Mouse (Mus musculus) stomach, postnatal 0 days (tissue): ENCODE data around the gene Mdk. TPM values are rescaled to one million over a fixed set of nuclear protein-coding genes. Genes with fewer than 3 reads are reported as not detected.

ENCODE experiments used
- ATAC-seq: fragments of 200-750 bp; cut with Nextera tagmentation; 2 replicates; pipeline ENCODE4 v1.8.0; 2017; ENCODE audit not compliant: low FRiP score, low TSS enrichment
- DNase-seq: peaks from one replicate; pipeline ENCODE4 v3.0.0-alpha.2; 2016; ENCODE audit warnings: low spot score
- H3K27ac ChIP-seq: fragments of 300-500 bp; sonication (generic); replicated peaks from 2 replicates; pipeline ENCODE4 v1.5.1; 2014; ENCODE audit warnings: mild to moderate bottlenecking, control low read depth
- H3K27me3 ChIP-seq: fragments of 300-500 bp; sonication (generic); 2 replicates; pipeline ENCODE4 v1.6.1; 2014; ENCODE audit warnings: low read length; ENCODE audit not compliant: control insufficient read depth, insufficient read depth
- H3K36me3 ChIP-seq: fragments of 300-500 bp; sonication (generic); 2 replicates; pipeline ENCODE4 v1.6.1; 2014; ENCODE audit warnings: low read length, mixed read lengths; ENCODE audit not compliant: control insufficient read depth, insufficient read depth
- H3K4me1 ChIP-seq: fragments of 300-500 bp; sonication (generic); replicated peaks from 2 replicates; pipeline ENCODE4 v1.6.1; 2014; ENCODE audit warnings: antibody characterized with exemption; ENCODE audit not compliant: control insufficient read depth, insufficient read depth
- H3K4me2 ChIP-seq: fragments of 300-500 bp; sonication (generic); replicated peaks from 2 replicates; pipeline ENCODE4 v1.6.1; 2014; ENCODE audit warnings: low read depth, mild to moderate bottlenecking, control low read depth, moderate library complexity
- H3K4me3 ChIP-seq: fragments of 300-500 bp; sonication (generic); 2 replicates; pipeline ENCODE4 v1.5.1; 2014; ENCODE audit warnings: low read depth, low read length, control low read depth
- H3K9ac ChIP-seq: fragments of 300-500 bp; sonication (generic); 2 replicates; pipeline ENCODE4 v1.6.1; 2014; ENCODE audit warnings: mild to moderate bottlenecking, low read length, control low read depth, mixed read lengths
- H3K9me3 ChIP-seq: fragments of 300-500 bp; sonication (generic); 2 replicates; pipeline ENCODE4 v1.6.1; 2016; ENCODE audit warnings: low read length; ENCODE audit not compliant: control insufficient read depth
- CTCF ChIP-seq: IDR thresholded peaks from 2 replicates; pipeline ENCODE4 v1.5.1; 2016; ENCODE audit warnings: antibody characterized with exemption, low read depth, mild to moderate bottlenecking, moderate library complexity
- EP300 ChIP-seq: optimal IDR thresholded peaks from 2 replicates; pipeline ENCODE3; 2016; ENCODE audit warnings: antibody characterized with exemption
- WGBS: fragments of 180-500 bp; shearing (Covaris S2); extraction: QIAGEN DNeasy Blood & Tissue Kit; methylation state at CpG from one replicate; pipeline ENCODE4 v1.1.7; 2014; 5-methylcytosine and 5-hydroxymethylcytosine counted together
- microRNA-seq: library from miRNA; unstranded; fragments of <30 nt; microRNA quantifications from one replicate; pipeline ENCODE4, GENCODE M21; 2016
- polyA plus RNA-seq: library from polyadenylated mRNA; unstranded; fragments of >200 nt; fragmentation: Nextera tagmentation; extraction: Ambion mirVana; gene quantifications from 2 replicates; pipeline ENCODE4 v1.2.1, GENCODE M21; 2015

Gene Mdk
- polyA plus RNA-seq, 1 experiment from 2014 or later, result 157 TPM

DNA sequence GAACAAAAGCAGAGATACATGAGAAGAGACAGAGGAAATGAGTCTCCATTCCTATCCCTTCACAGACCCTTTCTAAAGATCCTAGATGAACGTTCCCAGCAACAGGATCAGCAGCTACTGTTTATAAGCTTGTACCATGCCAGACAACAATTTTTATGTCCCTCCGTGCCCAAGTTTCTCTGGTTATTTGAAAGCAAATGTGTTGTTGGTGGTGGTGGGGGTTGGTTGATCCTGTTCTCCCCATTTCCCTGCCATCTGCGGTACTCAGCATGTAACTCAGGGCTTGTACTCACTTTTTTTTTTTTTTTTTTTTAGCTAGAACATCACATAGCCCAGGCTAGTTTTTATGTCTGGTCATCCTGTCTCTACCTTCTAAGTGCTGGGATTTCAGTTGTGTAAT, 33.0 kb downstream of the Mdk start:
- H3K4me1 ChIP-seq, result no peaks in the 10 kb centered on the region
- ATAC-seq, result no peak
- H3K36me3 ChIP-seq, result peaks cover 2% of the 10 kb centered on the region; the same call in 1 of the 2 replicates
- H3K9me3 ChIP-seq, result no peaks in the 10 kb centered on the region
- H3K4me3 ChIP-seq, result no peak overlapping the region
- WGBS, result 92% methylated on average over 3 of the region's 3 CpGs
- no peak overlapping the region for H3K4me2 ChIP-seq
- no peak overlapping the region for H3K9ac ChIP-seq
- H3K27ac ChIP-seq, result no peak overlapping the region
- no peak for DNase-seq
- H3K27me3 ChIP-seq, result no peaks in the 10 kb centered on the region
- TF ChIP-seq EP300 (no peak), CTCF (no peak)

DNA sequence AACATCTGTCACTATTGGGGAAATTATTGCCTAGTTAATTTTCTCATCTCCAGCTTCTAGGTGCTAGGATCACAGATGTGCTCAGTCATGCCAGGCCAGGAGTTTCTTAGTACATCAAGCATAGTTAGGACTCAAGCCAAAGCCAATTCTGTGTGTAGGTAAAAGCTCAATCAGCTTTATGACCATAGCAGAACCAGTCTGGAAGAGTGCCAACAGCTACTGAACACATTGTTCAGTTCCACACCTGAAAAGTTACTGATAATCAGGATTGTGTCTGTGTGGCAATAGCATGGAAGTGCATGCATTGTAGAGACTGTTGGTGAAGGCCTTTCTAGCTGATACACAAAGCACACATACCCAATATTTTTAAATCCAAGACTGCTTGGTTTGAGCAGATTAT, 34.1 kb downstream of the Mdk start:
- TF ChIP-seq EP300 (no peak), CTCF (no peak)
- H3K27me3 ChIP-seq, result no peaks in the 10 kb centered on the region
- H3K4me2 ChIP-seq, result no peak overlapping the region
- no peaks in the 10 kb centered on the region for H3K4me1 ChIP-seq
- H3K4me3 ChIP-seq, result no peak overlapping the region
- H3K36me3 ChIP-seq, result peaks cover 5% of the 10 kb centered on the region; the same call in 1 of the 2 replicates
- DNase-seq, result peak; percentile 45
- no peaks in the 10 kb centered on the region for H3K9me3 ChIP-seq
- no peak overlapping the region for H3K9ac ChIP-seq
- peak; percentile 78 for ATAC-seq
- H3K27ac ChIP-seq, result no peak overlapping the region

DNA sequence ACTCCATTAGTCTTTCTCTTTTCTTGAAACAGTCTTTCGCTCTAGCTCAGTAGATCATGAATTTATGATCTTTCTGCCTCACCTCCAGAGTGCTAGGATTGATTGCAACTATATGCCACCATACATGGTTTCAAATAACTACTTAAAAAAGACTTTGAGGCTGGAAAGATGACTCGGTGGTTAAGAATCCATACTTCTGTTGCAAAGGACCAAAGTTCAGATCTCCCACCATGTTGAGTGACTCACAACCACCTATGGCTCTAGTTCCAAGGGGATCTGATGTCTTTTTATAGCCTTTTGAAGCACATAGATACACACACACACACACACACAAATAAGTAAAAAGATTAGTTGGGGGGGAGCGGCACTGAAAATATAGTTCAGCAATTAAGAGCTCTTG, 36.7 kb downstream of the Mdk start:
- DNase-seq (no peak), ATAC-seq (no peak)
- H3K36me3 ChIP-seq, result peaks cover 3% of the 10 kb centered on the region; the same call in 1 of the 2 replicates
- H3K4me3 ChIP-seq, result no peak overlapping the region
- no peak overlapping the region for H3K27ac ChIP-seq
- H3K9me3 ChIP-seq, result no peaks in the 10 kb centered on the region
- no peaks in the 10 kb centered on the region for H3K27me3 ChIP-seq
- H3K4me1 ChIP-seq, result no peaks in the 10 kb centered on the region
- no peak for TF ChIP-seq EP300
- no peak for TF ChIP-seq CTCF
- 88% methylated on average over 3 of the region's 3 CpGs for WGBS
- H3K9ac ChIP-seq, result no peak overlapping the region
- H3K4me2 ChIP-seq, result no peak overlapping the region

DNA sequence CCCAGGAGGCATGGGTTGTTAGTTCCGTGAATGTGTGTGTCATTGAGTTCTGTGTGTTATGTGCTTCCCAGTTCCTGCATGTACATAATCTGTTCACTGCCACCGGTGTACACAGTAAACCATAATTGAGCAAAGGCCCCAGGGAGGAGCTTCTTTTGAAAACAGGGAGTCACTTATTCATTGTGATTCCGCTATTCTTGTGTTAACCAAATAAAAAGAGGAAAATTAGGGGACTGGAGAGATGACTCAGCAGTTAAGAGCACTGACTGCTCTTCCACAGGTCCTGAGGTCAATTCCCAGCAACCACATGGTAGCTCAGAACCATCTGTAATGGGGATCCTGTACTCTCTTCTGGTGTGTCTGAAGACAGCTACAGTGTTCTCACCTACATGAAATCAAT, 37.4 kb downstream of the Mdk start:
- TF ChIP-seq EP300, result no peak
- no peak for TF ChIP-seq CTCF
- no peak overlapping the region for H3K9ac ChIP-seq
- ATAC-seq, result no peak
- no peak for DNase-seq
- no peak overlapping the region for H3K4me3 ChIP-seq
- no peaks in the 10 kb centered on the region for H3K4me1 ChIP-seq
- no peak overlapping the region for H3K4me2 ChIP-seq
- no peaks in the 10 kb centered on the region for H3K27me3 ChIP-seq
- 72% methylated on average over 3 of the region's 3 CpGs for WGBS
- 0 out of 2 replicates have a peak, but pooled peaks cover 3% of the 10 kb centered on the region for H3K36me3 ChIP-seq
- no peaks in the 10 kb centered on the region for H3K9me3 ChIP-seq
- H3K27ac ChIP-seq, result no peak overlapping the region

DNA sequence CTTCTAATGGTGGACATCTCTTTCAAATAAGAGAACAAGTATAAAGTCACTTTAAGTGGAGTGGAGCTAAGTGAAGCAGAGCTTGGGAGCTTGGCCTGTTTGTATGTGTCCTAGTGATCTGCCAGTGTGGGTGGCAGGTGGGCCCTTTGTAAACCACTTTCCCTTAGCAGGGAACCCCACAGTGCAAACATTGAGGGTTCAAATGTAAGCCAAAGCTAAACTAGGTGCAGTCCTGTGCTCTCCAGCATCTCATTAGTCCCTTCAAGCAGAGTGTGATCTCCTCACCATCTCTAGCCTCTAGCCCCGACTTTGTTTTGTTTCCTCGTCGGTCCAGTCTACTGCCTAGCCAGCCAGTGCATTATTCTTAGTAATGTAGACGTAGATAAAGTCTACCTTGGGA, 47.5 kb downstream of the Mdk start:
- 51% methylated on average over 4 of the region's 4 CpGs for WGBS
- H3K4me2 ChIP-seq, result no peak overlapping the region
- peaks cover 10% of the 10 kb centered on the region for H3K36me3 ChIP-seq
- no peaks in the 10 kb centered on the region for H3K4me1 ChIP-seq
- no peak overlapping the region for H3K9ac ChIP-seq
- ATAC-seq, result no peak
- no peak for DNase-seq
- TF ChIP-seq EP300 (no peak), CTCF (no peak)
- H3K4me3 ChIP-seq, result no peak overlapping the region
- H3K27me3 ChIP-seq, result no peaks in the 10 kb centered on the region
- no peak overlapping the region for H3K27ac ChIP-seq
- no peaks in the 10 kb centered on the region for H3K9me3 ChIP-seq

DNA sequence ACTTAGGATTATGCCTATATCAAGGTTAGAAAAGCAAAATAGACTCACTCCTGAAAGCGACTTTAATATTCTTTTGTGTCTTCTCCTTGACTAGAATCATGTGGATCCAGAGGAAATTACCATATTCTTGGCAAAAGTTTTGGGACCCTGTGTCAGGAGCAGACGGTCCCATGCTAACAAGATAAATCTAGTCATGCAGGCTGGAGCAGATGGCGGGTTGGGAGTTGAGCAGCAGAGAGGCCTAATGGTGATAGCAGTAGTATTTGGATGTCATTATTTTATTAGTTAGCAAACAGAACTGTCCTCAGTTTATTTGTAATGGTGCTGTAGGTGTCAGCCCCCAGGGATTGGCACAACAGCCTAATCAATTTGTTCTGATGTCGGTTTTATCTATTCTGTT, 48.1 kb downstream of the Mdk start:
- H3K9ac ChIP-seq, result no peak overlapping the region
- no peak for DNase-seq
- no peaks in the 10 kb centered on the region for H3K27me3 ChIP-seq
- no peak for TF ChIP-seq EP300
- TF ChIP-seq CTCF, result no peak
- H3K4me2 ChIP-seq, result no peak overlapping the region
- peaks cover 10% of the 10 kb centered on the region for H3K36me3 ChIP-seq
- no peaks in the 10 kb centered on the region for H3K9me3 ChIP-seq
- no peaks in the 10 kb centered on the region for H3K4me1 ChIP-seq
- ATAC-seq, result no peak
- no peak overlapping the region for H3K4me3 ChIP-seq
- 69% methylated on average over 4 of the region's 4 CpGs for WGBS
- no peak overlapping the region for H3K27ac ChIP-seq

Small RNA genes within 50 kb of the gene (microRNA-seq; reads per million reads assigned to microRNA genes)
- not detected for gene Mir6999

Other genes with a start within 250 kb of the Mdk start
- 23.2 and 24.2 TPM in 2 replicates for gene Atg13, start 221.7 kb downstream of the Mdk start, polyA plus RNA-seq
- 10.5 and 12.3 TPM in 2 replicates for gene Harbi1, start 221.4 kb downstream of the Mdk start, polyA plus RNA-seq
- gene Ambra1, start 202.2 kb downstream of the Mdk start, polyA plus RNA-seq, result 5.7 and 6.3 TPM in 2 replicates
- 0.08 and 0.16 TPM in 2 replicates for gene Chrm4, start 5.0 kb downstream of the Mdk start, polyA plus RNA-seq
- 0.13 and 0.15 TPM in 2 replicates for gene Gm9821, start 13.4 kb upstream of the Mdk start, polyA plus RNA-seq
- gene Dgkz, start 43.6 kb upstream of the Mdk start, polyA plus RNA-seq, result 18.6 and 23.2 TPM in 2 replicates
- gene Creb3l1, start 92.2 kb upstream of the Mdk start, polyA plus RNA-seq, result 13.2 and 15.6 TPM in 2 replicates
- 7.2 and 7.3 TPM in 2 replicates for gene Phf21a, start 160.8 kb upstream of the Mdk start, polyA plus RNA-seq